Mouse (Mus musculus) heart, postnatal 36 days (tissue): ENCODE measurements around the gene Lfng. TPM values are rescaled to one million over a fixed set of nuclear protein-coding genes. Genes with fewer than 3 reads are reported as not detected.

Source experiments
- DNase-seq, 2 experiments: peaks; one replicate each; pipeline ENCODE4 v3.0.0; 2021 to 2022
- intact Hi-C: fragments of 180-260 bp; cut with DNase I; formaldehyde crosslinking; loops from one replicate; pipeline ENCODE4 v1.15.1; 2025
- total RNA-seq, 2 experiments: library from RNA; stranded (reverse); gene quantifications; 2 replicates each; pipeline ENCODE4 v1.2.3; 2021

The Lfng gene
- total RNA-seq, 2 experiments from 2014 or later, result 7.2 to 9.1 TPM

- intact Hi-C loops, result no loop called here
- no peak for DNase-seq
Observed at GRCm38 (mm10) chr5:140614141-140614540, 7.0 kb downstream of the Lfng start.

DNA sequence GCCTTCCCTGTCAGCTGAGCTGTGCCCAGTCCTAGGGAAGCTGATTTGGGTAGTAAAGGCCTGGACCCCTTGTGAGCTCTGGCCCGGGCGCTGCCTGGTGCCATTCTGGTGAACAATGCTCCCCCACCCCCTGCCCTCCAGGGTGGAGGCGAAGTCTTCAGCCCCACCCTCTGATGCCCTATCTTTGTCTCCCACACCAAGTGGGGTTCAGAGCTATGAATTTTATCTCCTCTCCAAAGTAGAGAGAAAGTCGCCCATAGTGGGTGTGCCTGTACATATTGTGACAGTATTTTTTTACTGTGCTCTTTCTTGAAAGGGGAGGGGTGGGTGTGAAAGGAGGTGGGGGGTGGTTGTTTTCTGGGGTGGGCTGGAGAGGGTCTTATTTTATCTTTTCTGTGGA, 7.7 kb downstream of the Lfng start:
- intact Hi-C loops, result loop anchor here (5.0 kb wide), 1 partner anchor 193 kb away; no protein-coding TSS in a partner anchor
- no peak for DNase-seq

- DNase-seq, result no peak
- intact Hi-C loops, result loop anchor here (5.0 kb wide), 1 partner anchor 193 kb away; no protein-coding TSS in a partner anchor
Observed at GRCm38 (mm10) chr5:140615321-140616109, 8.4 kb downstream of the Lfng start.

DNA sequence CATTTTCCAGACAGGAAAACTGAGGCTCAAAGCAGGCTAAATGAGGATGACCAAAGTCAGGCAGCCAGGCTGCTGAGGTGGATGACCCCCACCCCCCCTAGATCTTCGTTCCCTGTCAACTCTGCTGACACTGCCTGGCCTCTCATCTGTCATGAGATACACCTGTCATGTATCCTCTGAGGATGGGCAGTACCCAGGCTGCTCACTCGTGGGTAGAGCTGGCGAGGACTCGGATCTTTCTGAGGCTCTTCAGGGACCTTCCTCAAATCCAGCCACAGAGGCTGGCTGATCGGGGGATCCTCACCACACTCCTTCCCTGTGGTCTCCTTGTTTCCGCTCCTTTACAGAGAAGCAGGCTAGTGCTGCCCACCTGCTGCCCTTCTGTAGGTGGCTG, 9.0 kb downstream of the Lfng start:
- intact Hi-C loops, result loop anchor here (5.0 kb wide), 1 partner anchor 194 kb away; no protein-coding TSS in a partner anchor
- no peak for DNase-seq

GRCm38 (mm10) chr5:140616691-140617090, 9.6 kb downstream of the Lfng start:
- intact Hi-C loops, result loop anchor here (5.0 kb wide), 1 partner anchor 194 kb away; no protein-coding TSS in a partner anchor

DNA sequence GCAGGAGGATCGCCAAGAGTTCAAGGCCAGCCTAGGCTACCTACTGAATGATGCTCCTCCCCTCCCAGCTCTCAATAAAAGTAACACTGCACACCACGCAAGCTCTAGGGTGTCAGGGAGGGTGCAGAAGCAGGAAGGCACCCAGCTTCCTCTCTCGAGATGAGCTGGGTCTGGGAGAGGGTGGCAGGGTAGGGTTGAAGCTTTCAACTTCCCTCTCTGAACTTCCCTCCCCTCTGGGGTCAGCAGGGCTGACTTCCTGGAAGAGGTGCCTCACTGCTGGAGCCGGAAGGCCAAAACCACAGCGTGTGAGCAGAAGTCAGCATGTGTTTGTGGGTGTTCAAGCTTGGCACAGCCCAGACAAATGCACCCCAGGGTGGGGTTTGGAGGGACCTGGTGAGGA, 10.6 kb downstream of the Lfng start:
- intact Hi-C loops, result loop anchor here (5.0 kb wide), 1 partner anchor 195 kb away; no protein-coding TSS in a partner anchor
- DNase-seq, result peak in 1 of 2 experiments; percentile 42

More at GRCm38 (mm10) chr5:140616691-140617090, 9.6 kb downstream of the Lfng start:
- DNase-seq, result peak in 1 of 2 experiments; percentile 38

- intact Hi-C loops, result loop anchor here (1.0 to 5.0 kb wide), 3 partner anchors 51 to 197 kb away; no protein-coding TSS in a partner anchor
- peak; percentile 82 to 84 for DNase-seq
Observed at GRCm38 (mm10) chr5:140619151-140619771, 12.1 kb downstream of the Lfng start.

- DNase-seq, result no peak
- intact Hi-C loops, result loop anchor here (1.0 to 5.0 kb wide), 3 partner anchors 52 to 198 kb away; no protein-coding TSS in a partner anchor
Observed at GRCm38 (mm10) chr5:140619895-140620736, 13.0 kb downstream of the Lfng start.

DNA sequence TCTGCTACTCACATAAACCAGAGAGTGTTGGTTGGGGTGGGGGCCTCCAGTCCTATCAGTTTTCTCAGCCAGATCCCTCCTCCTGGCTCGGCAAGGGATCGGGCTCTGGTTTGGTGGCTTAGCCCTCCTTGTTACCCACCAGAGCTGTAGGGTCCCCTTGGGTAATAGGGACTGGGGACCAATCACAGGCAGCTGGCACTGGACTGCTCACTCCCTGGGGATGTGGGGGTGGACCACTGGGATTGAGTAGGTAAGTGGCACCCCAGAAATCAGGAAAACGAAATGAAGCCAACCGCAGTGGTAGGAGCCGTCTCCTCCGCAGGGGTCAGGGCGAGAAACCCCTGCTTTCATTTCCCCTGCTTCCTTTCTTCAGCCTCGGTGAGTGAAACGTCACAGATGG, 14.0 kb downstream of the Lfng start:
- DNase-seq, result no peak
- intact Hi-C loops, result no loop called here

DNA sequence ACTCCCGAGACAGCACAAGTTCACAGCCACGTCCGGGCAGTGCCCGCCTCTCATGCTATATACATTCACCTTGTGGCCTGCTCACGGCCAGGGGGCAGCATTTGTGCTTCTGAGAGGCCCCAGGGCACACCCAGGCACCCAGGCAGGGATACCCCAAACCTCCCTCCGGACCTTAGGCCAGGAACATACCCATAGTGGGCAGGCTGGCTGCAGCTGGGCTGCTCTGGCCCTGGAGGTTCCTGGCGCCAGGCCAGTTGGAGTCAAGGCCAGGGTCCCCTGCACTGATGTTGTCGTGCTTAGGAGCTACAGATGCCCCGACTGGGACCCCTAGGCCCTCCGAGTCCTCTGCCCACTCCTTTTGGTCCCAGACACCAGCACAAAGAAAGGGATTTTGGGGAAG, 14.4 kb downstream of the Lfng start:
- DNase-seq, result no peak
- intact Hi-C loops, result no loop called here

DNA sequence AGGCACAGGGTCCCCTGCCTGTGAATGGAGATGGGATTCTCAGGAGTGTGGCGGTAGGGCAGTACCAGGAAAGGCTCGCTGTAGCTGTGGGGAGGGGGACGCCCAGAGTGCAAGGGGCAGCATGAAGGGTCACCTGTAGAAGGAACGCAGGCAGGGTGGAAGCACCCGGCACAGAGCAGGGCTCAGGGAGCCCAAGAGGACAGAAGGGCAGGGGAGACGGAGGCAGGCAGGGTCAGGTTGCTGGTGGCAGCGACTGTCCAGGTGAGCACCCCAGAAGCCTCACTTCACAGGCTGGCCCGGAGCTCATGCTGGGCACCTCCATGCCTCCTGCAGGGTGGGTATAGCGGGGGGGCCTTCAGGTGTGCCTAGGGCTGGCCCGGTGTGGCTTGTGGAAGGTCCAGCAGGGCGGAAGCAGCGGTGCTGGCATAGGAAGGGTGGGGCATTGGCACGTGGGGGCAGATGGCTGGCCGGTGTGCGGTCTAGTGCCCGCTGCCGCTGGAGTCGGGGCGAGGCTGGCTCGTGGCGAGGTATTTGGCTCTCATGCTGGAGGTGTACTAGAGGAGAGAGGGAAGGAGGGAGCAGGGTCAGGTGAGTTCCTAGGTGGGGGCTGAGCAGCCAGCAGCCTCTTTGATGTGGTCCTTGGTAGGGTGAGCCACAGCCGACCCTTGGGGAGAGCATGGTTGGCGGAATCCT, 16.0 kb downstream of the Lfng start:
- intact Hi-C loops, result no loop called here
- DNase-seq, result no peak

DNA sequence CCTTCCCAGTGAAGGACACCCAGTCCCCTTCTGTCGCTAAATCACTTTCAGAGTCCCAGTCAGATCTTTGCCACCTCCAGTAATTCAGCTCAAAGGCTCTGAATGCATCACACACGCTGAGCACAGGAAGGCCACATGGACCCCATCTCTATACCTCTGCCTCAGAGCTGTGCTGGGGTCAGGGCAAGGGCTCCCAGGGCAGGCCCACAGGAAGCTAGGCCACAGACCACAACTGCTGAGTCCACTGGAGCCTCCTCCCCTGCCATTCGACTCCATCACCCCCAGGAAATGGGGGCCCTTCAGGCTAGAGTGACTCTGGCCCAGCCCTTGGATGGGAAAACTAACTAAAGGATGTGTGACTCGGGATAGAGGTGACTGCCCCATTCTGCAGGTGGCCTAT, 16.7 kb downstream of the Lfng start:
- DNase-seq, result no peak
- intact Hi-C loops, result no loop called here

DNA sequence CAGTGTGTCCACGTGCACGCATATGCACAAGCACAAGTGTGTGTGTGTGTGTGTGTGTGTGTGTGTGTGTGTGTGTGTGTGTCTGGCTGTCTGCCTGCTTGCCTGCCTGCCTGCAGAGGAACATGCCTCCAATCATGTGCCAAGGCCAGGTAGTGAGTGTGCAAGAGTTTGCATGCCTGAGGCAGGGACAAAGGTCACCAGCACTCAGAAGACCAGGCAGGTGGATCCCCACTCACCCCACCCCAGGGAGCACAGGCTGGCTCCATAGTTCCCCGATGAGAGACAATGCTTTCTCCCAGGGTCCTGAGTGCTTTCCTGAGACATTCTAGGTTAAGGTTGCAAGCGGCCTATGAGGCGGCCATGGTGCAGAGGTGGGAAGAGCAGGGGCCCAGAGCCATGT, 17.1 kb downstream of the Lfng start:
- intact Hi-C loops, result no loop called here
- DNase-seq, result no peak

DNA sequence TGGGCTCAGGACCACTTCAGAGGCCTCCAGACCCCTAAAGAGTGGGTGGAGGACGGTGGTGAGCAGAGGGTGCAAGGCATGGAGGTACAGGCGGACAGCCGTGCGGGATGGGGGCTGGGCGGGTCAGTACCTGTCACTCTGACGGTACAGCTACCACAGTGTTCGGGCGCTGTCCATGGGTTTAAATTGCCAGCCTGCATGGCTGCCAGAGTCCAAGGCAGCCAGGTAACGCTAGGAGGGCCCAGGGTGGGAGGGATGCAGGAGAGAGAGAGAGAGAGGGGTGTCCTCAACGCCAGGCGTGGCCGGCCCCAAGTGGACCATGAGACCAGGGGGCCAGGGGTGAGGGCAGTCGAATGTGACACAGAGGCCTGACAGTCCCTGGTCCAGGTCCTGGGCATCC, 17.8 kb downstream of the Lfng start:
- intact Hi-C loops, result no loop called here
- DNase-seq, result no peak

- intact Hi-C loops, result no loop called here
Observed at GRCm38 (mm10) chr5:140627580-140627979, 20.5 kb downstream of the Lfng start.

DNA sequence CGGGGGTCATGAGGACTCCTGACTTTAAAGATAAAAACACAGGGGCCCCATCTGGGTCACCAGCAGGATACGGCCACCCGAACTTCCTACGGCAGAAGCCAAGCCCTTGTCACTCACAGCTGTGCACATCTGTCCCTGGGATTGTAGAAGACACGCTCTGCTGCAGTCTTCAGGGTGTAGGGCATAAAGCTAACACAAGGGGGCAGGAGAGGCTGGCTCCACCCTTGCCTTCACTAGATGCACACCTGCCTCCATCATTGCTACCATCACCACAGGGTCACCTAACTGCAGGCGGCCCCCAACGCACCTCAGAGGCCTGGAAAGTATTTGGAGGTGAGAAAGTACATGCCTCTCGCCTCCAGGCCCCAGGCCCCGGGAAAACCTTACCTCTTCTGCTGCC, 21.9 kb downstream of the Lfng start:
- intact Hi-C loops, result loop anchor here (2.0 kb wide), 1 partner anchor 36 kb away; no protein-coding TSS in a partner anchor
- no peak for DNase-seq

More at GRCm38 (mm10) chr5:140627580-140627979, 20.5 kb downstream of the Lfng start:
- DNase-seq, result no peak

DNA sequence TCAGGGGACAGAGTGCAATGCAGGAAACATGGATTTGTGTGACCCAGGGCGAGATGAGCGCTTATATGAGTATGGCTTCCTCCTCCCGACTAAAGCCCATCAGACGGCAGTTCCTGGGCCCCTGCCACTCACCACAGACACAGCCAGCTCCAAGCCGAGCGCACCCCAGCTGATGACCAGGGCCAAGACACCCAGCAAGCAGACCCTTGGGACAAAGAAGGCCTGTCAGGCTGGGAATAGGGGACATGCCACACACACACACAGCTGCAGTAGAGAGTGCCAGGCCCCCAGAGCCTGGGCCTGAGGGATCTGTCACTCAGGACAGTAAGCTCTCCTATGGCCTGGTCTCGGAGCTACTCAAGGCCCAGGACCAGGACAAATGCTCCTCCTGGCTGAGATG, 26.3 kb downstream of the Lfng start:
- DNase-seq, result no peak
- intact Hi-C loops, result no loop called here

GRCm38 (mm10) chr5:140634798-140635722, 27.9 kb downstream of the Lfng start:
- DNase-seq, result no peak
- intact Hi-C loops, result no loop called here
